Mouse (Mus musculus): Measurements from ENCODE around the gene Hif1an. TPM values are rescaled to one million over a fixed set of nuclear protein-coding genes. Genes with fewer than 3 reads are reported as not detected.

Gene Hif1an
- total and polyA plus RNA-seq, 2 experiments, result 8.8 to 10.6 TPM

DNA sequence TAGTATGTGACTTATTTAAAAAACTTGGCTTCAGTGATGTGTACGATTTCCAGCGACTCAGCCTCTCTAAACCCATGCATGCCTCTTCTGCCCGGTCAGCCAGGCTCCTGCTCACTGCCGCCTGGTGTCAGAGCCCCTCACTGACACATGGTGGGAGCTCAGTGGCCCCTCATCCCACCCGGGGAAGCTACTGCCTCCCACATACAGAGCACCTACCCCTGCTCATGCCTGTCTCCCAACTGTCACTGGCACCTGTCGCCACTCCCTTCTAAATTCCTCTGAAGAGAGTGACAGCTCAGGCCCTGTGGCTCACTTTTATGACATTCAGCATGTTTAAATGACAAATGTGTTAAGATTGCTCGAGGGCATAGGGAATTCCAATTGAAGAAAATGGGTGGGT is 13.6 kb downstream of the Hif1an start:
- H3K4me1 ChIP-seq (ENCODE audit: control insufficient read depth, insufficient read depth, low read length), result no peaks in the 10 kb centered on the region
- no peaks in the 10 kb centered on the region for H3K79me2 ChIP-seq (ENCODE audit: control insufficient read depth, insufficient read depth, low read length)
- H3K9ac ChIP-seq (ENCODE audit: low read depth, low read length), result no peak overlapping the region
- DNase-seq (ENCODE audit: extremely low read depth, low read depth, low spot score), result no peak
- no peak overlapping the region for H3K27ac ChIP-seq (replicated peaks; ENCODE audit: insufficient read depth, low read depth, low read length)
- no peak for TF ChIP-seq POLR2A (IDR thresholded peaks at IDR 0.05; ENCODE audit: extremely low read depth, insufficient read depth, low read length)
- TF ChIP-seq CTCF (IDR thresholded peaks at IDR 0.05; ENCODE audit: low read depth, low read length), result no peak
- no peaks in the 10 kb centered on the region for H3K27me3 ChIP-seq (ENCODE audit: control insufficient read depth, insufficient read depth, low read length)
- no peaks in the 10 kb centered on the region; the same call in 1 of the 2 replicates for H3K36me3 ChIP-seq (ENCODE audit: control insufficient read depth, insufficient read depth, low read length)
- 88% methylated on average over 7 of the region's 7 CpGs for WGBS
- H3K4me3 ChIP-seq (ENCODE audit: insufficient read depth, low read depth, low read length), result no peak overlapping the region

DNA sequence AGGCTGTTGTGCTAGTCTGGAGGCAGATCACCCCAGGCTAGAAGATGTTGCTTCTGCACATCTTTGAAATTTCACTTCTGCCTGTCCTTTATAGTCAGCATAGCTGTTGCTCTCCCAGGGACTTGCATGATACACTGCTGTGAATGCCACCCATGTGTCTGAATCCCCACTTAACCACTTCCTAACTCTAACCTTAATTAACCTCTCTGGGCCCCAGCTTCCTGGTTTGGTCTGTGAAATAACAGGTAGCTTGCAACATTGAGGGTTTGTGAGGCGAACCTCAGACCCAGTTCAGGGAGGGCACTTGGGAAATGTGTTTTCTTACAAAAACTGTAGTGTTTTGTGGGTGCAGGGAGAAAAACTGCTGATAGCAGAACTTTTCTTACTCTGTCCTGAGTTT is 15.4 kb downstream of the Hif1an start:
- Histone ChIP-seq H3K4me3 (ENCODE audit: insufficient read depth, low read depth, low read length) (no peak overlapping the region), H3K27me3 (ENCODE audit: control insufficient read depth, insufficient read depth, low read length) (no peaks in the 10 kb centered on the region), H3K4me1 (ENCODE audit: control insufficient read depth, insufficient read depth, low read length) (no peaks in the 10 kb centered on the region), H3K27ac (replicated peaks; ENCODE audit: insufficient read depth, low read depth, low read length) (no peak overlapping the region), H3K79me2 (ENCODE audit: control insufficient read depth, insufficient read depth, low read length) (no peaks in the 10 kb centered on the region), H3K36me3 (ENCODE audit: control insufficient read depth, insufficient read depth, low read length) (no peaks in the 10 kb centered on the region), H3K9ac (ENCODE audit: low read depth, low read length) (no peak overlapping the region)
- WGBS, result 58% methylated on average over 1 of the region's 1 CpGs
- DNase-seq (ENCODE audit: extremely low read depth, low read depth, low spot score), result no peak
- TF ChIP-seq CTCF (IDR thresholded peaks at IDR 0.05; ENCODE audit: low read depth, low read length) (no peak), POLR2A (IDR thresholded peaks at IDR 0.05; ENCODE audit: extremely low read depth, insufficient read depth, low read length) (no peak)

DNA sequence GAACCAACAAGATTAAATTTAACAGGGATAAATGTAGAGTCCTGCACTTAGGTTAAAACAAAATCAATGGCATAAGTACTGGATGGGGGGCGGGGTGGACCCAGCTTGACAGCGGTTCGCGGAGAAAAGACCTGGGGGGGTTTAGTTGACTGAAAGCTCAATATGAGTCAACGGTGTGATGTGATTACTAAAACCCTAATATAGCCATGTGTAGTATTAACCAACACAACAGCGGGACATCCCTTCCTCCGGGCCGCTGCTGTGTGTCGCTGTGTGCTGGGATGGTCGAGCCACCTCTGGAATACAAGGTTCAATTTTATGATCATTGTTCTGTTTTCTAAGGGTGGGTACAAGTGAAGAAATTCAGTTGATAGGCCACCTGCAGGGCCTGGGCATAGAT is 19.5 kb downstream of the Hif1an start:
- H3K79me2 ChIP-seq (ENCODE audit: control insufficient read depth, insufficient read depth, low read length), result no peaks in the 10 kb centered on the region
- no peaks in the 10 kb centered on the region for H3K36me3 ChIP-seq (ENCODE audit: control insufficient read depth, insufficient read depth, low read length)
- no peak overlapping the region for H3K27ac ChIP-seq (replicated peaks; ENCODE audit: insufficient read depth, low read depth, low read length)
- no peak for DNase-seq (ENCODE audit: extremely low read depth, low read depth, low spot score)
- H3K4me3 ChIP-seq (ENCODE audit: insufficient read depth, low read depth, low read length), result no peak overlapping the region
- no peak for TF ChIP-seq CTCF (IDR thresholded peaks at IDR 0.05; ENCODE audit: low read depth, low read length)
- no peaks in the 10 kb centered on the region for H3K4me1 ChIP-seq (ENCODE audit: control insufficient read depth, insufficient read depth, low read length)
- WGBS, result 80% methylated on average over 10 of the region's 10 CpGs
- no peak overlapping the region for H3K9ac ChIP-seq (ENCODE audit: low read depth, low read length)
- 0 out of 2 replicates have a peak, but pooled peaks cover 4% of the 10 kb centered on the region for H3K27me3 ChIP-seq (ENCODE audit: control insufficient read depth, insufficient read depth, low read length)

DNA sequence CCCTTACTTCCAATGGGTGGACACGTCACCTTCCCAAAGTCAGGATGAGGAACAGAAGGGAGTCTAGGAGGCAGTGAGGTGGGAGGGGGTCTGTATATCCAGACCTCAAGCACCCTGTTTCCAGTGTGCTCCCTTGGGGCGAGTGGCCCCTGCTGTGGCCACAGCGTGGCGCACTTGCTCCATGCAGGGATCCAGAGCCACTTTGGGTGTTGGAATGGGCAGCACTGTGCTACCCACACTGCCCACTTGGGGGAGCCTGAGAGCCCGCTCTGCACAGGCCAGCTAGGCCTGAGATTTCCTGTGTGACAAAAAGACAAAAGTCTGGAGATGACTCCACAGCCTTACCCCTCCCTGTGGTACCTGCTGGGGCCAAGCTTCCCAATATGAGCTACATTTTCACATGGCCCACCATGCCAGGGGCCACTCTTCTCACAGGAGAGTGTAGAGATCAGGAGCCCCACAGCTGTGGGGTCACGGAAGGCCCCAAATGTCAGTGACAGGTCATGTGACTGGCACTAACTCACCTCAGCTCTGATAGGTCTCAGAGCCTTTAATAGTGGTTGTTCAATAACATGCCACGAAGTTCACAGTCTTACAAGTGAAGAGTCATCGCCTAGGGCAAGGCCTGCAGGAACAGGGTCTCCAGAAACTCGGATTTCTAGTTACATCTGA is 20.1 kb downstream of the Hif1an start:
- peak; percentile 54 for DNase-seq (ENCODE audit: extremely low read depth, low read depth, low spot score)
- Histone ChIP-seq H3K27me3 (ENCODE audit: control insufficient read depth, insufficient read depth, low read length) (0 out of 2 replicates have a peak, but pooled peaks cover 4% of the 10 kb centered on the region), H3K27ac (replicated peaks; ENCODE audit: insufficient read depth, low read depth, low read length) (no peak overlapping the region), H3K9ac (ENCODE audit: low read depth, low read length) (no peak overlapping the region), H3K4me1 (ENCODE audit: control insufficient read depth, insufficient read depth, low read length) (no peaks in the 10 kb centered on the region), H3K4me3 (ENCODE audit: insufficient read depth, low read depth, low read length) (no peak overlapping the region), H3K79me2 (ENCODE audit: control insufficient read depth, insufficient read depth, low read length) (no peaks in the 10 kb centered on the region), H3K36me3 (ENCODE audit: control insufficient read depth, insufficient read depth, low read length) (no peaks in the 10 kb centered on the region)
- 40% methylated on average over 9 of the region's 9 CpGs for WGBS
- TF ChIP-seq POLR2A (IDR thresholded peaks at IDR 0.05; ENCODE audit: extremely low read depth, insufficient read depth, low read length) (no peak), CTCF (IDR thresholded peaks at IDR 0.05; ENCODE audit: low read depth, low read length) (peak; percentile 100)

DNA sequence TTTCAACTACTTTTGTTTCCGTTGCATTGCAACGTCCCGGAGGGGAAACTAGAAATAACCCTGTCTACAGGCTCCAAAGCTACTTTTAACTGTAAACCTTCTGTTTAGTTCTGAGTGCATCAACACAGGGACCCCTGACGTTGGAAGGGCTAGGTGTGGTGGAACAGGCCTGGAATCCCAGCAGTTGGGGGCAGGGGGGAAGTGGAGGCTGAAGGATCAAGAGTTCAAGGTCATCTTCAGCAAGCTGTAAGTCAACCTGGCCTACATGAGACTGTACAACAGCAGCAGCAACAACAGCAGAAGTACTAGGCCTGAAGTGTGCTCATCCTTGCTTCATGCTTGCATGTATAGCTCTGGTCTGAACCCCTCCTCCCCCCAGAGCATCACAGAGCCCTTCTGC is 25.4 kb downstream of the Hif1an start:
- 53% methylated on average over 4 of the region's 4 CpGs for WGBS
- H3K4me3 ChIP-seq (ENCODE audit: insufficient read depth, low read depth, low read length), result no peak overlapping the region
- H3K4me1 ChIP-seq (ENCODE audit: control insufficient read depth, insufficient read depth, low read length), result no peaks in the 10 kb centered on the region
- TF ChIP-seq CTCF (IDR thresholded peaks at IDR 0.05; ENCODE audit: low read depth, low read length), result no peak
- no peak for TF ChIP-seq POLR2A (IDR thresholded peaks at IDR 0.05; ENCODE audit: extremely low read depth, insufficient read depth, low read length)
- H3K27me3 ChIP-seq (ENCODE audit: control insufficient read depth, insufficient read depth, low read length), result peaks cover 7% of the 10 kb centered on the region; the same call in 1 of the 2 replicates
- no peaks in the 10 kb centered on the region for H3K36me3 ChIP-seq (ENCODE audit: control insufficient read depth, insufficient read depth, low read length)
- H3K27ac ChIP-seq (replicated peaks; ENCODE audit: insufficient read depth, low read depth, low read length), result no peak overlapping the region
- H3K9ac ChIP-seq (ENCODE audit: low read depth, low read length), result no peak overlapping the region
- no peak for DNase-seq (ENCODE audit: extremely low read depth, low read depth, low spot score)
- H3K79me2 ChIP-seq (ENCODE audit: control insufficient read depth, insufficient read depth, low read length), result no peaks in the 10 kb centered on the region

DNA sequence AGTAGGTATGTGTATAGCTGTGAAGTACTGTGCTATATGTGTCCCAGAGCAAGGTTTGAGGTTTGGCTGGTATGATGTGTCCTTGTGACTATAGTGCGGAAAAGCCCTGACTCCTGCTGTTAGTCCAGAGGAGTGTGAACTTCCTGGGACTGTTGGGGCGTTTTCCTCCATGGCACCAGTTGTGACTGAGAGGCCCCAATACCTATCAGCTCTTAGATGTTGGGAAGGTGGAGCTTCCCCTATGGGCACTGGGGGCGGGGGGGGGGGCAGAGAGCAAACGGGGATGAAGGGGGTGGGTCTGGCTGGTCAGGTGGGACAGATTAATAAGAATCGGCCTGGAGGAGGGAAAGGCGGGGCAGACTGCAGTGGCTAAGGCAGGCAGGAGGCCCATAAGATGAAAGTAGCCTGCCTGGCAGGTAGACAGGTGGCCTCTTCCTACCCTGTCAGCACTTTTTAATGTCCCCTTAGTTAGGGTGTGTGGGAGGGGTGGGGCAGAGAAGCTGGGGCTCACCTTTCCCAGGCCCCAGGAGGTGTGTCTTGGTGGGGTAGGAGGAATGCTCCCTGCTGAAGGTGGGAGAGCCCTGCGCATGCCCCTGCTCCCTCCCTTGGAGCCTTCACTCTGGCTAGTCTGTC is 27.1 kb downstream of the Hif1an start:
- H3K36me3 ChIP-seq (ENCODE audit: control insufficient read depth, insufficient read depth, low read length), result no peaks in the 10 kb centered on the region
- no peaks in the 10 kb centered on the region for H3K4me1 ChIP-seq (ENCODE audit: control insufficient read depth, insufficient read depth, low read length)
- WGBS, result 62% methylated on average over 7 of the region's 7 CpGs
- H3K27me3 ChIP-seq (ENCODE audit: control insufficient read depth, insufficient read depth, low read length), result peaks cover 7% of the 10 kb centered on the region; the same call in 1 of the 2 replicates
- H3K4me3 ChIP-seq (ENCODE audit: insufficient read depth, low read depth, low read length), result no peak overlapping the region
- TF ChIP-seq POLR2A (IDR thresholded peaks at IDR 0.05; ENCODE audit: extremely low read depth, insufficient read depth, low read length), result no peak
- no peak for TF ChIP-seq CTCF (IDR thresholded peaks at IDR 0.05; ENCODE audit: low read depth, low read length)
- H3K79me2 ChIP-seq (ENCODE audit: control insufficient read depth, insufficient read depth, low read length), result no peaks in the 10 kb centered on the region
- no peak for DNase-seq (ENCODE audit: extremely low read depth, low read depth, low spot score)
- no peak overlapping the region for H3K27ac ChIP-seq (replicated peaks; ENCODE audit: insufficient read depth, low read depth, low read length)
- no peak overlapping the region for H3K9ac ChIP-seq (ENCODE audit: low read depth, low read length)
